ENCODE assay signal across 8 mouse cellular contexts in the genomic region with DNA sequence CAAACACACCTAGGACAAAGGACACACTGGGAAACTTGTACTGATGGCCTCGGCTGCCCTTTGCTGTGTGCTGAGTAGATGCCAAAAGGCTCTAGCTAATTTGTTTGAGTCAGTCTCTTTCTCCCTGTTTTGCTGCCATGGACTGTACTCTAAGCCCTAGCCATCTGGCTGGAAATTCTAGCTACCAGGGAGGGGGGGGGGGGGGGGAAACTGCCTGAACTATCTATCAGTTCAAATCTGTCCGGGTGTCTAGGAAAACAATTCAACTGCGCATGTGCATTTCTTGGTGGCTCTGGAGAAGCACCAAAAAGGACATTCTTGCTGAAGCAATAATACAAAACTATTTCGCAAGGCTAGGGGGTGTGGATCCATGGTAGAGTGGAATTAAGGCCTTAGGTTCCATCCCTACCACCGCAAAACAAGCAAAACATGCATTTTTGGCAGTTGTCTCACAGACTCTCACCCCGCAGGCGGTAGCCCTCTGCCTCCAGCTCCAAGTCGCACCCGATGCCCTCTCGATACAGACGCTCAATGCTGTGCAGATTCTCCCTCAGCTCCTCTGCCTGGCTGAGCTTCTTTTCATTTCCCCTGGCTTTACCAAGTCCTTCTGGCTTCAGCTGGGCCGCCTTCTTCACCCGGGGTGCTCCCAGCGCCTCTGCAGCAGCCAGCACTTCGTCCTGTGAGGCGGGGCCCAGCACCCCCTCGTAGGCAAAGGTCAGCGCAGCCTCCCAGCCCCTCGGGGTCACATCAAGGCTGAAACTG. TPM values are rescaled to one million over a fixed set of nuclear protein-coding genes. Genes with fewer than 3 reads are reported as not detected.
DNase-seq lines count a peak whose midpoint lies in the region; ATAC-seq and TF ChIP-seq lines count a peak whose summit lies in the region.

No protein-coding gene starts in this region.

- no peak for TF ChIP-seq EP300 in heart, postnatal 0 days (IDR thresholded peaks at IDR 0.05; ENCODE audit: low read depth)

- 17% methylated on average over 19 of the region's 19 CpGs for WGBS in forebrain, embryonic 10.5 days
- WGBS in heart, postnatal 0 days = 21% methylated on average over 19 of the region's 19 CpGs
- WGBS in liver, embryonic 16.5 days (ENCODE audit: insufficient replicate concordance) = 20% methylated on average over 19 of the region's 19 CpGs
- WGBS in neural tube, embryonic 11.5 days = 16% methylated on average over 19 of the region's 19 CpGs

- no peaks in the 10 kb centered on the region for H3K36me3 ChIP-seq in forebrain, embryonic 10.5 days (replicated peaks)
- no peaks in the 10 kb centered on the region for H3K36me3 ChIP-seq in heart, postnatal 0 days (replicated peaks; ENCODE audit: control insufficient read depth, insufficient read depth, low read length)
- no peaks in the 10 kb centered on the region for H3K36me3 ChIP-seq in liver, embryonic 16.5 days (ENCODE audit: control insufficient read depth, insufficient read depth)
- H3K36me3 ChIP-seq in neural tube, embryonic 11.5 days (ENCODE audit: control insufficient read depth, insufficient read depth, low read length) = no peaks in the 10 kb centered on the region

- H3K4me3 ChIP-seq in forebrain, embryonic 10.5 days = peak overlapping the region; percentile 58
- H3K4me3 ChIP-seq in heart, postnatal 0 days (ENCODE audit: low read depth, low read length) = peak overlapping the region; percentile 39
- H3K4me3 ChIP-seq in liver, embryonic 16.5 days (ENCODE audit: low read depth, low read length) = peak overlapping the region; percentile 28
- peak overlapping the region; percentile 43 for H3K4me3 ChIP-seq in neural tube, embryonic 11.5 days (ENCODE audit: low read depth, low read length)

- H3K4me2 ChIP-seq in heart, postnatal 0 days (ENCODE audit: low read depth, low read length) = peak overlapping the region; percentile 70
- H3K4me2 ChIP-seq in liver, embryonic 16.5 days (ENCODE audit: low read depth, low read length) = peak overlapping the region; percentile 50
- H3K4me2 ChIP-seq in neural tube, embryonic 11.5 days (ENCODE audit: low read depth) = peak overlapping the region; percentile 83

- H3K27me3 ChIP-seq in forebrain, embryonic 10.5 days (ENCODE audit: poor library complexity, severe bottlenecking) = peaks cover 33% of the 10 kb centered on the region
- no peaks in the 10 kb centered on the region for H3K27me3 ChIP-seq in heart, postnatal 0 days (ENCODE audit: control insufficient read depth, insufficient read depth, low read length)
- H3K27me3 ChIP-seq in liver, embryonic 16.5 days (ENCODE audit: control insufficient read depth, insufficient read depth, low read depth, low read length) = peaks cover 5% of the 10 kb centered on the region; the same call in 1 of the 2 replicates
- H3K27me3 ChIP-seq in neural tube, embryonic 11.5 days (ENCODE audit: control insufficient read depth, insufficient read depth, low read length) = 0 out of 2 replicates have a peak, but pooled peaks cover 2% of the 10 kb centered on the region

- no peak for TF ChIP-seq CTCF in heart, postnatal 0 days (IDR thresholded peaks at IDR 0.05; ENCODE audit: low read depth)

- H3K9ac ChIP-seq in heart, postnatal 0 days (replicated peaks; ENCODE audit: low read depth, low read length) = peak overlapping the region; percentile 23; the same call in 1 of the 2 replicates
- H3K9ac ChIP-seq in liver, embryonic 16.5 days (ENCODE audit: low read depth, low read length) = peak overlapping the region; percentile 6
- peak overlapping the region; percentile 61 for H3K9ac ChIP-seq in neural tube, embryonic 11.5 days (ENCODE audit: low read length)

- no peak for ATAC-seq in heart, postnatal 0 days (ENCODE audit: insufficient read depth, low read depth)
- ATAC-seq in liver, embryonic 16.5 days (ENCODE audit: low read depth) = peak; percentile 82
- ATAC-seq in neural tube, embryonic 11.5 days (ENCODE audit: insufficient read depth, low FRiP score, low TSS enrichment) = no peak
- ATAC-seq in inflammation-experienced regulatory T-cells, adult 6 months = no peak

- 0 out of 2 replicates have a peak overlapping the region, but pooled peaks have one; percentile 6 for H3K27ac ChIP-seq in forebrain, embryonic 10.5 days
- no peak overlapping the region for H3K27ac ChIP-seq in heart, postnatal 0 days (ENCODE audit: low read depth)
- peak overlapping the region; percentile 41; the same call in 1 of the 2 replicates for H3K27ac ChIP-seq in liver, embryonic 16.5 days (ENCODE audit: low read length)
- no peak overlapping the region for H3K27ac ChIP-seq in neural tube, embryonic 11.5 days (ENCODE audit: low read depth, low read length)

- H3K4me1 ChIP-seq in forebrain, embryonic 10.5 days = peaks cover 18% of the 10 kb centered on the region
- no peaks in the 10 kb centered on the region for H3K4me1 ChIP-seq in heart, postnatal 0 days (ENCODE audit: control insufficient read depth, insufficient read depth)
- peaks cover 3% of the 10 kb centered on the region for H3K4me1 ChIP-seq in liver, embryonic 16.5 days (ENCODE audit: control insufficient read depth, low read depth, low read length)
- H3K4me1 ChIP-seq in neural tube, embryonic 11.5 days (ENCODE audit: control insufficient read depth, insufficient read depth, low read length) = peaks cover 5% of the 10 kb centered on the region; the same call in 1 of the 2 replicates

- DNase-seq in 3T3-L1 (ENCODE audit: low read depth, low spot score) = peak; percentile 98
- peak; percentile 95 for DNase-seq in brain, adult 2 months (ENCODE audit: low read depth, low spot score)
- DNase-seq in forebrain, embryonic 10.5 days (ENCODE audit: extremely low spot score, low spot score) = no peak
- DNase-seq in heart, postnatal 0 days (ENCODE audit: low spot score) = no peak
- DNase-seq in kidney, postnatal 36 days = peak; percentile 49 to 65
- peak; percentile 34 for DNase-seq in neural tube, embryonic 11.5 days (ENCODE audit: low spot score)

- H3K9me3 ChIP-seq in forebrain, embryonic 10.5 days = no peaks in the 10 kb centered on the region
- no peaks in the 10 kb centered on the region for H3K9me3 ChIP-seq in heart, postnatal 0 days (replicated peaks; ENCODE audit: control insufficient read depth, low read length)
- no peaks in the 10 kb centered on the region for H3K9me3 ChIP-seq in liver, embryonic 16.5 days (replicated peaks; ENCODE audit: control insufficient read depth, low read length)
- no peaks in the 10 kb centered on the region for H3K9me3 ChIP-seq in neural tube, embryonic 11.5 days (ENCODE audit: control insufficient read depth, low read length)

RNA-seq across cellular contexts. Expression of a gene that starts 1.1 kb away (rescaled TPM):
- polyA plus RNA-seq in forebrain, embryonic 10.5 days (2016; fragmentation: Nextera tagmentation; extraction: Ambion mirVana) = 0.09 and 0.14 TPM in 2 replicates
- total RNA-seq in heart, postnatal 0 days (2014; rRNA removed; ENCODE audit: low replicate concordance) = not detected in 2 replicates
- polyA plus RNA-seq in heart, postnatal 0 days (2015; fragmentation: Nextera tagmentation; extraction: Ambion mirVana) = 0.85 and 1.4 TPM in 2 replicates
- polyA plus RNA-seq in liver, embryonic 16.5 days (2015; fragmentation: Nextera tagmentation; extraction: Ambion mirVana) = 0.08 and 0.11 TPM in 2 replicates
- 0.17 and 0.28 TPM in 2 replicates for polyA plus RNA-seq in neural tube, embryonic 11.5 days (2014; fragmentation: Nextera tagmentation; extraction: Ambion mirVana)
- polyA plus RNA-seq in inflammation-experienced regulatory T-cells, adult 6 months (2017; shearing (Covaris generic)) = under 1 TPM in 2 of 3 experiments, not detected in 1; 0.09 to 0.13 TPM

RNA-seq across cellular contexts. Expression of a gene that starts 25.8 kb away (rescaled TPM):
- polyA plus RNA-seq in forebrain, embryonic 10.5 days (2016; fragmentation: Nextera tagmentation; extraction: Ambion mirVana) = 4.1 and 5.2 TPM in 2 replicates
- 10.8 and 29.3 TPM in 2 replicates for total RNA-seq in heart, postnatal 0 days (2014; rRNA removed; ENCODE audit: low replicate concordance)
- polyA plus RNA-seq in heart, postnatal 0 days (2015; fragmentation: Nextera tagmentation; extraction: Ambion mirVana) = 4.7 and 6.1 TPM in 2 replicates
- 3.2 and 3.7 TPM in 2 replicates for polyA plus RNA-seq in liver, embryonic 16.5 days (2015; fragmentation: Nextera tagmentation; extraction: Ambion mirVana)
- polyA plus RNA-seq in neural tube, embryonic 11.5 days (2014; fragmentation: Nextera tagmentation; extraction: Ambion mirVana) = 4.9 TPM in 2 replicates
- polyA plus RNA-seq in inflammation-experienced regulatory T-cells, adult 6 months (2017; shearing (Covaris generic)) = 10 to 100 TPM; 16.0 to 28.0 (median 19.8) TPM

RNA-seq across cellular contexts. Expression of a gene that starts 28.5 kb away (rescaled TPM):
- 190 and 197 TPM in 2 replicates for polyA plus RNA-seq in forebrain, embryonic 10.5 days (2016; fragmentation: Nextera tagmentation; extraction: Ambion mirVana)
- total RNA-seq in heart, postnatal 0 days (2014; rRNA removed; ENCODE audit: low replicate concordance) = 81.8 and 106 TPM in 2 replicates
- polyA plus RNA-seq in heart, postnatal 0 days (2015; fragmentation: Nextera tagmentation; extraction: Ambion mirVana) = 93.3 and 96.6 TPM in 2 replicates
- 53.3 and 54.4 TPM in 2 replicates for polyA plus RNA-seq in liver, embryonic 16.5 days (2015; fragmentation: Nextera tagmentation; extraction: Ambion mirVana)
- 164 and 172 TPM in 2 replicates for polyA plus RNA-seq in neural tube, embryonic 11.5 days (2014; fragmentation: Nextera tagmentation; extraction: Ambion mirVana)
- polyA plus RNA-seq in inflammation-experienced regulatory T-cells, adult 6 months (2017; shearing (Covaris generic)) = 10 to 100 TPM; 68.7 to 77.3 (median 74.3) TPM

RNA-seq across cellular contexts. Expression of a gene that starts 28.6 kb away (rescaled TPM):
- 503 and 517 TPM in 2 replicates for polyA plus RNA-seq in forebrain, embryonic 10.5 days (2016; fragmentation: Nextera tagmentation; extraction: Ambion mirVana)
- total RNA-seq in heart, postnatal 0 days (2014; rRNA removed; ENCODE audit: low replicate concordance) = 44.3 and 52.7 TPM in 2 replicates
- polyA plus RNA-seq in heart, postnatal 0 days (2015; fragmentation: Nextera tagmentation; extraction: Ambion mirVana) = 70.3 and 77.2 TPM in 2 replicates
- polyA plus RNA-seq in liver, embryonic 16.5 days (2015; fragmentation: Nextera tagmentation; extraction: Ambion mirVana) = 61.8 and 61.9 TPM in 2 replicates
- polyA plus RNA-seq in neural tube, embryonic 11.5 days (2014; fragmentation: Nextera tagmentation; extraction: Ambion mirVana) = 330 and 340 TPM in 2 replicates
- polyA plus RNA-seq in inflammation-experienced regulatory T-cells, adult 6 months (2017; shearing (Covaris generic)) = 100 to 1,000 TPM in 1 of 3 experiments, 10 to 100 TPM in 2; 54.2 to 100 (median 91.0) TPM

RNA-seq across cellular contexts. Expression of a gene that starts 34.5 kb away (rescaled TPM):
- polyA plus RNA-seq in forebrain, embryonic 10.5 days (2016; fragmentation: Nextera tagmentation; extraction: Ambion mirVana) = 44.8 and 45.3 TPM in 2 replicates
- 16.6 and 39.0 TPM in 2 replicates for total RNA-seq in heart, postnatal 0 days (2014; rRNA removed; ENCODE audit: low replicate concordance)
- polyA plus RNA-seq in heart, postnatal 0 days (2015; fragmentation: Nextera tagmentation; extraction: Ambion mirVana) = 20.4 and 24.8 TPM in 2 replicates
- polyA plus RNA-seq in liver, embryonic 16.5 days (2015; fragmentation: Nextera tagmentation; extraction: Ambion mirVana) = 22.8 and 24.9 TPM in 2 replicates
- 59.4 and 68.4 TPM in 2 replicates for polyA plus RNA-seq in neural tube, embryonic 11.5 days (2014; fragmentation: Nextera tagmentation; extraction: Ambion mirVana)
- 1 to 10 TPM; 4.4 to 6.6 (median 4.8) TPM for polyA plus RNA-seq in inflammation-experienced regulatory T-cells, adult 6 months (2017; shearing (Covaris generic))

Comparison
In these comparisons a context has a peak if more than half of its experiments do, and no peak if none do; other contexts are left out.
1. DNase-seq: peak in 3T3-L1 (single experiment), brain, adult 2 months (single experiment), kidney, postnatal 36 days (2 of 2) and neural tube, embryonic 11.5 days (single experiment); none in forebrain, embryonic 10.5 days (single experiment) and heart, postnatal 0 days (single experiment).
2. H3K27ac ChIP-seq: peak in forebrain, embryonic 10.5 days (single experiment) and liver, embryonic 16.5 days (single experiment); none in heart, postnatal 0 days (single experiment) and neural tube, embryonic 11.5 days (single experiment).
3. H3K9ac ChIP-seq: peak in every context shown above with its lines; median percentile 61 in neural tube, embryonic 11.5 days; 23 in heart, postnatal 0 days; 6 in liver, embryonic 16.5 days.
4. Peak in every context shown above with its lines, with median percentiles within 50 percentile points of each other: H3K4me3 ChIP-seq and H3K4me2 ChIP-seq.